Mouse (Mus musculus): Measurements from ENCODE around the gene 1700011L22Rik.

The 1700011L22Rik gene

DNA sequence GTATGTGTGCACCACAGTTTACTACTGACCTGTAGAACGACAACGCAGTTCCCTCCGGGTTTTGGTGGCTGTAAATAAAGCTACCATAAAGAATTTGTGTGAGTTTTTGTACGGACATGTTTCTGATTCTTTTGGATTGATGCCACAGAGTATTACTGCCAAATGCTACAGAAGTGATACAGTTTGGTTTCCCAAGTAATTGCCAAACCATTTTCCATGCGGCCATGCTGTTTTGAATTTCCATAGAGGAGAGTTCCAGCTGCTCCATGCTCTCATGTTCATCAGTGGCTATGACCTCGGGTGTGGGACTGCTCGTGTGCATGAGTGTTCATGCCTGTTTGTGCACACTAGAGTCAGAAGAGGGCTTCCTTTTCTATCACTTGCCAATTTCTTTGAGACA, 8.4 kb downstream of the 1700011L22Rik start:
- no peak for DNase-seq (ENCODE audit: low read depth, low spot score)

DNA sequence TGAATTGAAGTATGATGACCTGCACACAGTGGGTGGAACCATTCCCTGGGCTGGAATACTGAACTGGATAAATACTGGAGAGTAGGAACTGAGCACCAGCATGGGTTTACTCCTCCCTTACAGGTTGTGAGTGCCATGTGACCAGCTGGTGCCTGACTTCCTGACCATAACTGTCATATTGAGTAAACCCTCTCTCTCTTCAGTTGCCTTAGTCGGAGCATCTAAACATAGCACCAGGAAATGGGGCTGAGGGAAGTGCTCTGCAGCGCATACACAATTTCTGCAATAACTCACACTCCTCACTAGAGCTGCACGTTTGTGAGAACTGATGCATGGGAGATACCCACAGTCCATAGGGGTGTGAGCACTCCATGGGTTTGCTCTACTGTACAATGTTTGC, 9.1 kb downstream of the 1700011L22Rik start:
- no peak for DNase-seq (ENCODE audit: low read depth, low spot score)

DNA sequence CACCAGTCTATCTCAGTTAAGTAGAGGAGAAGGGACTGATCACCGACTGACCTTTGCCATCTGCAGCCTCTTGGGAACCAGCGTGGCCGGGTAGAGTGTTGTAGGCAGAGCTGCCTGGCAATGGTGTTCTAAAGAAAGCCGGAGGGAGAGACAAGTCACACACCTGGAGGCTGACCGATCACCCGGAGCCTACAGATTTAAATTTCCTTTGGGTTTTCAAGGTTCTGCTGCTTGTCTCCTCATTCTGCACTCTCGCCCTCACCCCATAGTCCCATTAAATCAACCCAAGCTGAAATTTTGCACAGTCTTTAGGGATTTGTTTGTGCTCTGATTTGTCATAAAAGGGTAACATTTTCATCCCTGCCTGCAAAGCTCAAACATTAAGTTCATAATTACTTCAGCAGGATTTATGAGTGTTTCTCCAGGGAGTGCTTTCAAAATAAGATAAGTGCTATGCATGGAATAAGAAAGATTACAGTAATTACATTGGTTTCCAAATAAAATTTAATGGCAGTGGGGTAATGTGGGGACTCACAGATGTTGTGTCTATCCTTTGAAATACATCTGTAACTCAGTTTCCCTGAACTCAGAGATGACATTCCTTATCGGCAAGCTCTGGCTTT, 19.0 kb downstream of the 1700011L22Rik start:
- no peak for DNase-seq (ENCODE audit: low read depth, low spot score)

DNA sequence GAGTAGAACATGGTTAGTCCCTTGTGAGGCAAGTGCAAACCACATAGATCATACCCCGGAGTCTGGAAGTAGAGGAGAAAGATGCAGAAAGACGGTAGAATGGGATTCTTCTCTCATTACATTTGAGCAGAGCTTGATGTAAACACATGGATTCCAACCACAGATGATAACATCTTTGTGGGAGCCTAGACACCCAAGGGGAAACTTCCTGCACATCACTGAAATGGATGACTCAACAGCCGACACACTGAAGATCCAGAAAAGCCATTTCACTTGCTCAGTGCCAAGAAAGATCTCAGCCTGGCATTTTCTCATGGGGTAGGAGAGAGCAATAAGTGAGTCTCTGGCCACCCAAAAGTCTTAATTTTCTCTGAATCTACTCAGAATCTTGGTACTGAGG, 20.5 kb downstream of the 1700011L22Rik start:
- no peak for DNase-seq (ENCODE audit: low read depth, low spot score)

DNA sequence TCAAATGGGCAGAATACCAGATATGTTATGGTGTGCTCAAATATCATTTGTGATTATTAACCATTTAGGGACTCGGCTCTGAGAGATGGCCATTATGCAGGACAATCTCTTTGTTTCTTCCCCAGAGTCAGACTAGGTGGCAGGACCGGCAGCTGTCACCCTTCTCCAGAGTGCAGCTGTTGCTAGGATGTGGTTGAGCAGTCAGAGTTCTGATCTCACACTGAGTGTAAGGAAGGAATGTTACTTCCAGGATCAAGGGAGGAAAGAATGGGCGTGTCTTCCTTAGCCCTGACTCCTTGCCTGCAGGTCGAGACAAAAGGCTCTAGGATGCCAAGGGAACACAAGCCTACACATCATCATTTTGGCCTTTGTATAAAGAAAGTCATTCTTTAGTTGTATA, 21.2 kb downstream of the 1700011L22Rik start:
- DNase-seq (ENCODE audit: low read depth, low spot score) = no peak

DNA sequence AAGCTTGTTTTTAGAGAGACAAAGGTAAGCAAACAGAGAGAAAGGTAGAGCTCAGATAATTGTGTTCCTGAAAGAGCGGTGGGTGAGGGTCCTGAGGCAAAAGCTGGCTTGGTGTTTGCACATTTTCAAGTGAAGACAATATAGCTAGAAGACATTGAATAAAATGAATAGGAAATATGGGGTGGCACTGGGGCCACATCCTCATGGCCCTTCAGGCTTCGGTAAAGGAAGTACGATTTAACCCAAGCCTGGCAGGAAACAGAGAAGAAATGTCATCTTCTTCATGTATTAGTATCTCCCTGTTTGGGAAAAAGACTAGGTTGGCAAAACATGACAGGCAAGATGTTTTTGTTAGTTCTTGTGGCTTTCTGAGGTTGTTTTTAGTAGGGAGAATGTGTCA, 22.3 kb downstream of the 1700011L22Rik start:
- DNase-seq (ENCODE audit: low read depth, low spot score) = no peak

DNA sequence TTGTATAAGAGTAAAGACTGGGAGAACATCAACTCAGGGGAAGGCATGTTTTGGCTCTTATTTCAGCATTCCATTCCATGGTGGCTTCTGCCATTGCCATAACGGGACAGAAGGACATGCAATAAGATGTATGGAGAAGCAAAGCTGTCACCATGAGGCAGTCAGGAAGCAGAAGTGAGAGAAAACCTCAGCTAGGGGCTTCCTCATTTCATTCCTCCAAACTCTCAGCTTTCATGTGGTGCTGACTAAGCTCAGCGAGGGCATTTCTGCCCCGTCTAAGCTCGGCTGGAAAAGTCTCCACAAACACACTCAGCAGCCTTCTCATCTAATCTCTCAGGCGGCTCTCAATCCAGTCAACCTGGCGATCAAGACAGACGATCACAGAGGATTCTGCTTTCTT, 22.8 kb downstream of the 1700011L22Rik start:
- no peak for DNase-seq (ENCODE audit: low read depth, low spot score)

DNA sequence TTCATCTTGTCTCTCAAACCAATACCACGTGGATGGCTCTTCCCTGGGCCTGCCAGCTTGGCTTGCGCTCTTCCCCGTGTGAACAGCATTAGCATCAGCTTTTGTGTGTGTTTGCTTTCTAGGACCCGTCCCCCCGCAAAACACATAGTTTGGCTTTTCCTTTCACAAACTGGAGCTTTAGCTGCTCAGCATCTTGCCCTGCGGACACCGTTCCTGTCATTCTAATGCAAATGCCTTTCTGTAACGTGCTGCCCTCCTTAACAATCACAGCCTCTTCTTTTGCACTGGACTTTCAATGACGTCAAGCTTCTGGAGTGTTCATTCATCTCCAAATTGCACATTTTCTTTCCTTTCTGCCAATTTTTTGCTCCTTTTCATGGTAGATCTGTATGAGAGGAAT, 24.0 kb downstream of the 1700011L22Rik start:
- DNase-seq (ENCODE audit: low read depth, low spot score) = no peak

DNA sequence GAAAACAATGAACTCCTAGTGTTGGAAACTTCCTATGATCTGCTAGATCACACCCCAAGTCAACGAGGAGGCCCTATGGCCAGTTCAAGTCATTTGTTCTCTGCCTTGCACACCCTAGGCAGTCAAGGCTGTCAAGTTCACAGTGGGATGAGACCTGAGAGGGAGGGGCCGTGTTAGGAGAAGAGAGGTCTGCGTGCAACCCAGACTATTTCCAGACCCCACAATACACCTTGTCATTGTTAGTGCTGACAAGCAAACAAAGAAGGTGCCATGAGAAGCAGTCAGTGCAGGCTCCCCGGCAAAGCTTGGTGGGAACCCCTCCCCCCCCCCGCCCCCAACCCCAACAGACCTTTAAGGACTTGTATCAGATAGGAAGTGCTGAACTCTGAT, 25.6 kb downstream of the 1700011L22Rik start:
- DNase-seq (ENCODE audit: low read depth, low spot score) = no peak

DNA sequence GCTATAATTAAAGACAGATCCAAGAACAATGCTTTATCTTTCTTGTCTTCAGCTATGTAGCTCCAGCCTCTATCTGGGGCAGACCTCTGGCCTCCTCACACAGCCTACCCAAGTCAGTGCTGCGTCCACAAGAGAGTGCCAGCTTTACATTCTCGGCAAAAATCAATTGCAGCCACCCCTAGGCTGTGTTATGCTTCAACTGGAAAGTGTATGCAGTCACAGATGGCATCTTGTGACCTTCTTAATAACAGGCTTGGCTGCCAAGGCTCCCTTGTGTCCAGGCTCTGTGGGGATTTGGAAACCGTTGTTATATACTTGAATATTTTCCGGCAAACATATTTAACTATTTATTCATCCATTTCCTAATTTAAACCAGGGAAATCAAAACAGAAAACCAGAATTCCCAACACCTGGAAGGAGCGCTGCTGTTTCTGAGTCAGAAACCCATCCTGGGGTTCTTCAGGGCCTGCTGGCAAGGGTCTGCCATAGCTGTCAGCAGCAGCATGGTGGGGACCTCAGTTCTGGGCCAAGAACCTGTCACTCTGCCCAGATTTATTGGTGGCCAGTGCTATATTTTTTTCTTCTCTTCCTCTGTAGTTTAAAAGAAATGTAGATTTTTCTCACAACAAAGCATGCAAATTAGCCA, 26.1 kb downstream of the 1700011L22Rik start:
- DNase-seq (ENCODE audit: low read depth, low spot score) = no peak

DNA sequence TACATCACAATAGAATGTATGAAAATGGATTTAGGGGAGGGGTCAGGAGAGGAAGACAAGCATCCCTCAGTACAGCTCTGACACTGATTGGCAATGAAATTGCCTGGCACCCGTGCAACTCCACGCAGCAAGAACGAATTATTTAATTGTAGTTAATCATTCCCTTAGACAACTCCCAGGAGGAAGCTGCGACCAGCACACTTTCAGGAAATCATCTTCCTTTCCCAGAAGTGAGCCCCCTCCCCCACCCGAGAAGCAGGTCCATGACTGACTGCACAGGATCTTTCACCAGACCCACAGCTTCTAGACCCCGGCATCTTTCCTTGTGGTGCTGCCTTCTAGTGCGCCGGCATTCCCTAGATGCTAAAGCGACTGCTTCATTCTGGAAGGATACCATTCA, 36.7 kb downstream of the 1700011L22Rik start:
- no peak for DNase-seq (ENCODE audit: low read depth, low spot score)

DNA sequence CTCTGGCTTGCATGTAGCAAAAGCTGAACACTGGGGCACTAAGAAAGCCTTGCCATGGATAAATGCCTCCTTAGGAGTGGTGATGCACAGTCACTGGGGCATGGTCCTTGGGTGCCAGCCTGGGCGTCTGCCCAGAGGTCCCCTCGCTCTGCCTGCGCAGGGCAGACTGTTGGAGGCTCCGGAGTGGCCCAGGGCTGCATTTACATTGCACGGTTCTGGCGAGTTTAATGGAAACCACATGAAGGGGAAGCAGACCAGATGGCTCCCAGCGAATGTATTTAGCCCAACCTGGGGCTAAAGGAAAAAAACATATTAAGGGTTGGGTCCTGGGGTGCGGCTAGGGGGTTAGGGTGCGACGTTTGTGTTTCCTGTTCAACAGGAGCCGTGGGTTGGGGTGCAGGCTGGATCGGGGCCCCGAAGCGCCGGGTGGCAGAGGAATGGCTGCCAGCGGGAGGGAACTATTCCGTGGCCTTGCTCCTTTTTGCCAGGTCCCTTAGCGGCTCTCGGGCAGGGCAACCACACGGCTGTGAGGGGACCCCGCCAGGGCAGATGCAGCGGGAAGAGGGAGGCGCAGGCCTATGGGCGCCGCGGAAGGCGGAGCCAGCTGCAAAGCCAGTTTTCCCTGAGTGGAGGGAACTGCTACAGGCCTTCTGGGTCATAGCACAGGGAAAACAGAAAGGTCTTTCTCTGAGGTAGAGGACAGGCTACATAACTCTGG, 38.6 kb downstream of the 1700011L22Rik start:
- peak; percentile 89 for DNase-seq (ENCODE audit: low read depth, low spot score)

DNA sequence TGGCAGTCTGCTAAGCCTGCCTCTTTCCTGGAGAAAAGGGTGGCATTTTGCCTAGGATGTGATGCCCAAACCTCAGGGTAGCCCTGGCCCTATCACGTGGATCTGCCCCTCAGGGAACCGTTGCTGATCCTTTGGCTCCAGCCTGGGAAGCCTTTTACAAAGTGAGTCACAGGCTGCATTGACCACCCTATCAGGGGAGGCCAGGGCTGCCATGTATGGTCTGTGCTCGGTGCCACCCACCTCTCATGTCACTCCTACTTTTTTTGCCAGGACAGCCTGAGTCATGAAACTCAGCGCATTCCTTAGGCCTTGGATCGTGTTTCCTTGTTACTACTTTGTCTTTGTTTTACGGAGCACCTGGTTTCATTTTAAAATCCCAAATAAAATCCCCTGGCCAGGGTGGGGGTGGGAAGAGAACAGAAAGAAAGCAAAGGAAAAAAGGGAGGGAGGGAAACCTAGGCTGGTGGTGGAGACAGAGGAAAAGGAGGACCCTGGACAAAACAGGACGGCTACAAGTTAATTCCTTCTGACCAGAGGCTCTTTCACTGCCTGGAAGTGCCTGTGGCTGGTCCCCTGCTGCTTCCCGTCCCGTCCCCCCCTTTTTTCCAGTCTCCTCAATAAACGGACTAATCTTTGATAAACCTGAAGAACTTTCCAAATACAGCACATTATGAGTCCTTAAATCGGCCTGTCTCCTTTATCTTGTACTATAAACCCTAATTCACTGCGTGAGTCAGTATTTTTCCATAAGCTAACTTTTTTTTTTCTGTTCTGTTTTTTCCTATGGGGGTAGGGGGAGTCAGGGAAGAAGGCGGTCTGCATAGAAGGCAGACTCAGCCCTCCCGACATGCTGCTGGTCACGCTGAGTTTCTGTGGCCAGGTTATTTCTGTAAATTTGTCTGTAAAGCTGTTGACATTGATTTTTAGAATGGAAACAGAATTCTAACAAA, 39.4 kb downstream of the 1700011L22Rik start:
- peak; percentile 92 for DNase-seq (ENCODE audit: low read depth, low spot score)

DNA sequence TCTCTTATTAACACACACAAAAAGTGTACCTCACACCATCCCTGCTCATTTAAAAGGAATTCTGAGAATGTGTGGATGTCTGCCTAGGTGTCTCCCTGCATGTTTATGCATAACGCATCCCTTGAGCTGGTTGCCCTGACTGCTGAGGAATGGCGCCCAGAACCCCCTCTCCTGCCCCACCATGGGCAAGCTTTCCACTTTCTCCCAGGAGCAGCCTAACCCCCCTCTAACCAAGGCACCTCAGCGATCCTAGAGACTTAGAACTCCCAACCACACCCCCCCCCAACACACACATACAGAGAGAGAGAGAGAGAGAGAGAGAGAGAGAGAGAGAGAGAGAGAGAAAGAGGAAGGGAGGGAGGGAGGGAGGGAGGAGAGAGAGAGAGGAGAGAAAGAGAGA, 40.2 kb downstream of the 1700011L22Rik start:
- no peak for DNase-seq (ENCODE audit: low read depth, low spot score)

DNA sequence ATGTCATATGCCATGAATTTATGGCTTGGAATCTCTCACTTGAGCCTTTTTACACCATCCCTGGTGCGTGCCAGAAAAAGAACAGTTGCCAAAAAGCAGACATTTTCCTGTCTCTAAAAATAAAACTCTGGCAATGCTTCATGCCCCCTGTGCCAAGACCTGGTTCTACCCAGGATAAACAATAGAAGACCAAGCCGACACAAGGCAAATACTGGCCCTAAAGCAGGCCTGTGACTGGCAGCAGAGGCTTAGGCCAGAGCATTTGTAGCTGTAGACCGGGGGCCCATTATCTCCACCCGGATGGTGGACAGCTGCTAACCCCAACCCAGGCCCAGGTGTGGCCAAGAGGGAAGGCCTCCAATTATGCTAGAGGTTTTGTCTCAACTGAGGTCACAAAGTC, 41.5 kb downstream of the 1700011L22Rik start:
- no peak for DNase-seq (ENCODE audit: low read depth, low spot score)

DNA sequence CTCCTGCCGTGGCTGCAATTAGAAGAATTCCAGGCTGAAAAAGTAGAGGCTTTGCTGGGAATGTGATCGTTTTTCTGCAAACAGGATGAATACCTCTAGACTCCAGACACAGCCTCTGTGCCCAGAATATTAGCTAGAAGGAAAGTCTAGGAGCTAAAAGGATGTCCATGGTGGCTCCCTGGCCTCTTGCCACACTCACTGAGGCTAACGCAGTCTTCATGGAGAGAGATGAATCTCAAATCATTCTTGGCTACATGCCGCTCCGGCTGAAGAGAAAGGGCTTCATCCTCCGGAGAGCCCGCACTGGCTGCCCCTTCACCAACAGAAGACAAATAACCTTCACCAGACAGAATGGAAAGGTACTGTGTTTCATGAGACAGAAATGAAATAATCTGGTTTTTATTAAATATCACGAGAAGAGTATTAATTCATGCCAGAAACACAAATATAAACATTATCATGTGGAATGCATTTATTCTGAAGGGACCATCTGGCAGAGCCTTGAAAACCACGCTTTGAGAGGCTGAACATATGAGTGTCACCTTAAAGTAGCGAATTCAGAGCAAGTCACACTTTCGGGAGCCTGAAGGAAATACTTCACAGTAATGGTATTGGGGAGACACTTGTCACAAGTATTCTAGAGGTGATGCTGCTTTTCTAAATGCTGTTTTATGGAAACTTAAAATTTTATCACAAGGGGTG, 46.8 kb downstream of the 1700011L22Rik start:
- DNase-seq (ENCODE audit: low read depth, low spot score) = no peak

DNA sequence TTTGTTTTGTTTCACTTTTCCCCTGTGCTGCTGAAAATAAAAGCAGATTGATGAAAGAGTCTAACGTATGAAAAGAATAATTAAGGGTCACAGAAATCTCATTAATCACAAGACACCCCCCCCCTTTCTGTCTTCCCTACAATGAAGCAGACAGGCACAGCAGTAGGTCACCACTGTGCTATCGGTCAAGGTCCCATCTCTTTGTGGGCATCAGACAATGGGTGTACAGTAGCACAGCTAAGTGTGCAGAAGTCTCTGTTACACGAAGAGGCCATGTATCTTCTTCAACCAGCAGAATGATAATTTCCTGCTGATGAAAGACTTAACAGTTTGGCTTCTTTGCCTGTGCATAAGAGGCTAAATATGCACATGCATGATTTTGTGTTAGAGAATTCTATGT, 49.7 kb downstream of the 1700011L22Rik start:
- DNase-seq (ENCODE audit: low read depth, low spot score) = no peak

DNA sequence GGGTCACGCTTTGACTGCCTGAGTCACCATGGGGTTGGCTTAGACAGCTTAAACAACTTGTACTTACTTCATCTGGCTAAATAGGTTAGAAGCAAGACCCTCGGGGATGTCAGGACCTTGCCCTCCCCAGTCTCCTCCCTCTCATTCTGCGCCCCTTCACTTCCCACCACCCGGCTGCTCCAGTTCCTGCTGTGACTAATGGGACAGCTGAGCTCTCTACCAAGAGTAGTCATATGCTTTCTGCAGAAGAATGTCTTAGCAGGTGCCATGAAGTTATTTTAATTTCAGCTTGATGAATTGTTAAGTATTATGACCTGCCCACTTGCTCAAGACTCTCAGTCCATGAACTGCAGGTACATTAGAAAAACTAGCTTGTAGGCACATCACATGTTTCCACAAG, 51.9 kb downstream of the 1700011L22Rik start:
- no peak for DNase-seq (ENCODE audit: low read depth, low spot score)

DNA sequence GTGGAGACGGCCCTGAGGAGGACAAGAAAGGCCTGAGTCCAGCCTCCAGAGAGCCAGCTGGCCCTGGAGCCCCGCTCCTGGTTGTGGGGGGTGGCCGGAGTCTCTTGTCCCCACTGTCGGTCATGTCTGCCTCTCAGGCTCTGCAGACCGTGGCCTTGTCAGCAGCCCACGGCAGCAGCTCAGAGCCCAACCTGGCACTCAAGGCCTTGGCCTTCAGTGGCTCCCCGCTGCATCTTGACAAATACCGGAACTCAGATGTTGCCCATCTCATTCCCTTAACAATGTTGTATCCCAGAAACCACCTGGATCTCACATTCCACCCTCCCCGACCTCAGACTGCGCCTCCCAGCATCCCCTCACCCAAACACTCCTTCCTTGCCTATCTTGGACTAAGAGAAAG, 58.3 kb downstream of the 1700011L22Rik start:
- no peak for DNase-seq (ENCODE audit: low read depth, low spot score)

DNA sequence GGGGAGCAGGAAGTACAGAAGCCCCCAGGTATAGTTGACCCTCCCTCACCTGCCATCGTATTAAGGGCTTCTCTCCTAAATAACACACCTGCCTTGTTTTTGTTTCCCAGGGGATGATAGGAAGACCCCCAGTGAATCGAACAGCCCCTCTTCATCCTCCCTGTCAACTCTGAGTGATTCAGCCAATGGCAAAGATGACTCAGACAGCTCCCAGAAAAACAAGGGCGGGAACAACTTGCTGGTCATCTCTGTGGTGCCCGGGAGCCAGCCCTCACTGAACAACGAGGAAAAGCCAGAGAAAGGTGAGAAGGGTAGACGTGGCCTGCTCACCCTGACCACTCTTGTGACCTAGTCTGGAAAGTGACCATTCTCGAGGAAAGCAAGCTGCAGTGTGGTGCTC, 62.9 kb downstream of the 1700011L22Rik start:
- no peak for DNase-seq (ENCODE audit: low read depth, low spot score)

DNA sequence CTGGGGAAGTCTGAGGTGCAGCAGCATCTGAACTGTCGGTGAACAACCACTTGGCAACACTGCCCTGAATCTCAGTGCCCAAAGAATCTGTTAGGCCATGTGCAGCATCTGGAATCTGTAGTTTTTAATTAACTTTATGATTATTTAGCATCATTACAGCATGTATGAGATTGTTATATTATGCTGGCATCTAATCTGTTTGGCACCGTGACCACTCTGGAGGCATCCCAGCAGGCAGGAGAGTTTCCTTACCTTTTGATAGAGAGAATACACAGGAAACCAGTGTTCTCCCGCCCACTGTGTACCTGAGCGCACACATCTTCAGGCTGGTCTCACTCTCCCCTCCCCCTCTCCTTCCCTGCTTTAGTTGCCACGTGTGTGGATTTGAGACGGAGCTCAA, 68.7 kb downstream of the 1700011L22Rik start:
- no peak for DNase-seq (ENCODE audit: low read depth, low spot score)

All from forelimb bud, embryonic 11.5 days (tissue).